Mouse (Mus musculus) liver, embryonic 18 days (tissue): ENCODE results near the gene Gm12248. TPM values are rescaled to one million over a fixed set of nuclear protein-coding genes. Genes with fewer than 3 reads are reported as not detected.

Source experiments
- polyA plus RNA-seq: library from polyadenylated mRNA; depleted of rRNA; stranded (reverse); fragments of >200 nt; gene quantifications from 2 replicates; pipeline ENCODE4 v1.2.3, GENCODE M21; 2012; rRNA removed

Gene Gm12248
- not detected in 2 replicates for polyA plus RNA-seq

GRCm38 (mm10) chr11:58093021-58093528, at the start of gene Gm12248:
Gm12248 (minus strand) TSS chr11:58093134.

GRCm38 (mm10) chr11:58103697-58104306, 10.9 kb upstream of the Gm12248 start, which contains the start of gene Cnot8:
Cnot8 (plus strand) TSS chr11:58104153.

Other genes starting within 250 kb of the Gm12248 start
- 15.2 and 19.5 TPM in 2 replicates for gene Larp1, start 84.1 kb downstream of the Gm12248 start, polyA plus RNA-seq
- gene Cnot8, start 11.0 kb upstream of the Gm12248 start, polyA plus RNA-seq = 28.6 and 29.8 TPM in 2 replicates
- 3.7 and 4.3 TPM in 2 replicates for gene Gemin5, start 75.4 kb upstream of the Gm12248 start, polyA plus RNA-seq
- gene Mrpl22, start 78.5 kb upstream of the Gm12248 start, polyA plus RNA-seq = 64.9 and 66.3 TPM in 2 replicates
- 43.5 and 49.2 TPM in 2 replicates for gene Igtp, start 106.4 kb upstream of the Gm12248 start, polyA plus RNA-seq
- gene Irgm2, start 106.5 kb upstream of the Gm12248 start, polyA plus RNA-seq = 19.0 and 22.2 TPM in 2 replicates
- 4.8 and 5.6 TPM in 2 replicates for gene 4930438A08Rik, start 181.7 kb upstream of the Gm12248 start, polyA plus RNA-seq
- gene Zfp692, start 213.9 kb upstream of the Gm12248 start, polyA plus RNA-seq = 11.8 and 14.3 TPM in 2 replicates
- gene Zfp672, start 237.2 kb upstream of the Gm12248 start, polyA plus RNA-seq = 16.4 and 17.9 TPM in 2 replicates
- gene Sh3bp5l, start 237.6 kb upstream of the Gm12248 start, polyA plus RNA-seq = 7.4 and 8.4 TPM in 2 replicates